Mouse (Mus musculus) spleen, postnatal 0 days (tissue): ENCODE measurements around the gene Hrh3. TPM values are rescaled to one million over a fixed set of nuclear protein-coding genes. Genes with fewer than 3 reads are reported as not detected.

Experiments used
- polyA plus RNA-seq: library from polyadenylated mRNA; unstranded; fragments of >200 nt; fragmentation: Nextera tagmentation; extraction: Ambion mirVana; gene quantifications from 2 replicates; pipeline ENCODE4 v1.2.1, GENCODE M21; 2015

Hrh3 gene
- polyA plus RNA-seq, result not detected in 2 replicates

DNA sequence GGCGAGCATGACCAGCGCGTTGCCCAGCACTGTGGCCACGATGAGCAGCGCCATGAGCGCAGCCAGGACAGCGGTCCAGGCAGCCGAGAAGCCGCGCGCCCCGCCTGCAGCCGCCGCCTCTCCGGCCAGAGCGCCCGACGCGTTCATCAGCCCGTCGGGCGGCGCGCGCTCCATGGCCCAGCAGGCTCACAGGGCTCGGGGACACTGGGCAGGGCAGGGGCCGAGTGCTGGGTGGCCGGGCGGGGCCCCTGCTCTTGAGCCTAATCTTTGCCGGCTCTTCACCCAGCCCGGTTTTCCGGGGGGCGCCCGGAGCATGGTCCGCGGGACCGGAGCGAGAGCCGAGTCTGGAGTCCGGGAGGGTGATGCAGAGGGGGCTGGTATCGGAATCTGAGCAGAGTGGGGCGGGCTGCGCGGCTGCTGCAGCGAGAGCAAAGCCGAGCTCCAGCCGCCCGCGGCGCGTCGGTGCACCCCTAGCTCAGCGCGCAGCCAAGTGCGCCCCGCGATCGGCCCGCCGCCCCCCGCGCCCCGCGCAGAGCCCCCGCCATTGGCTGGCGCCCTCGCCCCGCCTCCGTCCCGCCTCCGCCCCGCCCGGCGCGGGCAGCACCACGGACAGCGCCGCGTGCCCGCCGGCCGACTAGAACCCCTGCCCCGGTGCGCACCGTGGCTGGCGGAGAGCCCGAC, at the start of gene Hrh3:
TSS of gene Hrh3 (minus strand) at position 511 of the 681 bp plus-strand sequence.

DNA sequence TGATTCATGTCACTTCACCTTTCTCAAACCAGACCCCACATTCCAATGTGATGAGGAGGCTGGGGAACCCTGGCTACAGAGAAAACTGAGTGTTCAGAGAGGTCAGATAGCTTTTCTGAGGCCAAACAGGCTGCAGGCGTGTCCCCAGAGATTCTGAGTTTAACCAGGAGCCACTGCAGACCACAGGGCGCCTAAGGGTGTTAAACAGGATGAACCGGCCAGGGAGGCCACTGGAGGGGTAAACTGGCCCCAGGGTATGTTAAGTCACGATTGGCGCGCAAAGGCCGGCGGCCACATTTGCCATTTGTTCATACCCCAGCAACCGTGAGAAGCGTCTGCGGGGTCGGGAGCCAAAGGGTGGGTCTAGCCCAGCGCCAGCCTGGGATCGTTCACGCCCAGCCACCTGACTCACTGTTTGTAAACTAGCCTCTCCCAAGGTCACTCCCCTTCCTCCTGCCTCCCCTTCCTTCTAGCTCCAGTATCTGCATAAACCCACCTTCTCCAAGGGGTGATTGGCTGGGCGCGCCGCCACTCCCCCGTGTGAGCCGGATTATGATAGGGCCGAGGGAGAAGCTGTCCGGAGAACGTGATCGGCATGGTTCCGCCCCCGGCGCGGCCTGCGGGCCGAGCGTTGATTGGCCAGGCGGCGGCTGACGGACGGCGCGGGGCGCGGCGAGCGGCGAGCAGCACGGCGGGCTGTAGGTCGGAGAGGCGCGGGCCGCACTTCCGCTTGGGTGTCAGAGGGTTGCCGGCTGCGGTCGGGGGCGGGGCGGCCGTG, 14.6 kb upstream of the Hrh3 start, which contains the start of gene Osbpl2:
TSS of gene Osbpl2 (plus strand) at position 646 of the 778 bp plus-strand sequence.

DNA sequence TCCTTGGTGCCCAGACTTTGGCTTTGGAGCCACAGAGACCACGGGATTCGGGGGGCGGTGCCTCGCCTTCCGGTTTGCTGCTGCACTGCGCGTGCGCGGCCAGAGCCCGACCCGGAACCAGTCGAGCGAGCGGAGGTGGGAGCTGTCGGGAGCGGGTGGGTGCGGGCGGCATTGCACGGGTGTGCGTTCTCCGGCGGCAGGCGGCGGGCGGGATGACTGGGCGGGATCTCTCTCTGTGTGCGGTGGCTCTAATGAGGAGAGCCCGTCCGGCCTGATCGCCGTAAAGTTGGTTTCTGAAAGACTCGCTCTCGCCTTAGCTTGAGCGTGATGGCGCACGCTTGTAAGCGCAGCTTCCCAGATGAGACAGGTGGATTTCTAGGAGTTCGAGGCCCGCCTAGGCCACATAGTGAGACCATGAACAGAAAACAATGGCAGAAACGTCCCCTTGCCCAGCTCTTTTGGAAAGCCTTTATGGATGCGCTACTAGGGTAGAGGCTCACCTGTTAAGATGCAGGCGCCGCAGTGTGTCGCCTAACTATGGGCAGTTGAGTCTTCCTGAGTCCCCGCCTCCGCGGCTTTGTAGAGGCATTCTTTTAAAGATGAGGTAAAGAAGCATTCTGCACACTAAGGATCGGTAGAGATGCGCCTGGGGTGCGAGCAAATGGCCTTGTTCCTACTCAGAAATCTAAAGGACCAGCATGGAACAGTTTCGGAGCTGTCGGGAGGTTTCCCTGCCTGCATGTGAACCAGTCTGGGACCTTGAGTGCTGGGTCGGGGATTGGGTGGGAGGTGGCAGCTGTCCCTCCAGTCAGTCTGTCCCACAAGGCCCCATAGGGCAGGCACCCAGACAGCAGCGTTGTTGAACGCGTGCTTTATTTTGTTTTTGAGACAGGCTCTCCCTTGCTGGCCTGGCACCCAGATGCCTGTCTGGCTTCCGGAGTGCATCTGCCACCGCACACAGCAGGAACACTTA, 33.5 kb downstream of the Hrh3 start, which contains the start of gene Mtg2:
TSS of gene Mtg2 (plus strand) at position 108 of the 973 bp plus-strand sequence.

Other genes starting within 250 kb of the Hrh3 start
- 3.9 and 4.1 TPM in 2 replicates for gene Taf4, start 127.8 kb downstream of the Hrh3 start, polyA plus RNA-seq
- gene Lsm14b, start 79.5 kb downstream of the Hrh3 start, polyA plus RNA-seq, result 3.7 and 3.9 TPM in 2 replicates
- gene Psma7, start 62.1 kb downstream of the Hrh3 start, polyA plus RNA-seq, result 420 and 434 TPM in 2 replicates
- gene Ss18l1, start 62.0 kb downstream of the Hrh3 start, polyA plus RNA-seq, result 0.67 and 1.1 TPM in 2 replicates
- 10.8 and 13.2 TPM in 2 replicates for gene Mtg2, start 33.9 kb downstream of the Hrh3 start, polyA plus RNA-seq
- 18.1 and 21.8 TPM in 2 replicates for gene Osbpl2, start 14.8 kb upstream of the Hrh3 start, polyA plus RNA-seq
- gene Adrm1, start 67.0 kb upstream of the Hrh3 start, polyA plus RNA-seq, result 113 and 118 TPM in 2 replicates
- gene Lama5, start 121.4 kb upstream of the Hrh3 start, polyA plus RNA-seq, result 4.5 and 6.5 TPM in 2 replicates
- gene Rps21, start 152.9 kb upstream of the Hrh3 start, polyA plus RNA-seq, result 829 and 881 TPM in 2 replicates
- 6.9 and 7.4 TPM in 2 replicates for gene Cables2, start 169.0 kb upstream of the Hrh3 start, polyA plus RNA-seq
- gene Rbbp8nl, start 185.4 kb upstream of the Hrh3 start, polyA plus RNA-seq, result not detected in 2 replicates
- gene Gata5, start 230.2 kb upstream of the Hrh3 start, polyA plus RNA-seq, result 0.30 and 0.58 TPM in 2 replicates